Mouse (Mus musculus) lung, embryonic 14.5 days (tissue): ENCODE measurements around the gene Trim41. TPM values are rescaled to one million over a fixed set of nuclear protein-coding genes. Genes with fewer than 3 reads are reported as not detected.

Source experiments
- ATAC-seq: fragments of 200-750 bp; cut with Nextera tagmentation; 2 replicates; pipeline ENCODE4 v1.8.0; 2017; ENCODE audit warnings: mild to moderate bottlenecking, moderate TSS enrichment, moderate library complexity; ENCODE audit not compliant: insufficient read depth
- DNase-seq: peaks from one replicate; pipeline ENCODE4 v3.0.0-alpha.2; 2015
- H3K27ac ChIP-seq: fragments of 300-500 bp; sonication (generic); 2 replicates; pipeline ENCODE4 v1.5.1; 2014; ENCODE audit warnings: low read depth, mild to moderate bottlenecking, moderate library complexity
- H3K27me3 ChIP-seq: fragments of 300-500 bp; sonication (generic); 2 replicates; pipeline ENCODE4 v1.6.1; 2014; ENCODE audit warnings: low read length, control low read depth; ENCODE audit not compliant: insufficient read depth
- H3K36me3 ChIP-seq: fragments of 300-500 bp; sonication (generic); 2 replicates; pipeline ENCODE4 v1.6.1; 2014; ENCODE audit warnings: control low read depth; ENCODE audit not compliant: insufficient read depth
- H3K4me1 ChIP-seq: fragments of 300-500 bp; sonication (generic); 2 replicates; pipeline ENCODE4 v1.6.1; 2014; ENCODE audit warnings: antibody characterized with exemption, control low read depth; ENCODE audit not compliant: insufficient read depth
- H3K4me2 ChIP-seq: fragments of 300-500 bp; sonication (generic); 2 replicates; pipeline ENCODE4 v1.6.1; 2014; ENCODE audit warnings: mild to moderate bottlenecking
- H3K4me3 ChIP-seq: fragments of 300-500 bp; sonication (generic); 2 replicates; pipeline ENCODE4 v1.5.1; 2014; ENCODE audit warnings: low read depth, low read length
- H3K9ac ChIP-seq: fragments of 300-500 bp; sonication (generic); 2 replicates; pipeline ENCODE4 v1.6.1; 2014
- H3K9me3 ChIP-seq: fragments of 300-500 bp; sonication (generic); 2 replicates; pipeline ENCODE4 v1.6.1; 2016; ENCODE audit warnings: low read depth, low read length, control low read depth
- CTCF ChIP-seq: IDR thresholded peaks from 2 replicates; pipeline ENCODE4 v1.5.1; 2016; ENCODE audit warnings: antibody characterized with exemption, low read depth
- WGBS: fragments of 180-500 bp; shearing (Covaris S2); extraction: QIAGEN DNeasy Blood & Tissue Kit; methylation state at CpG from one replicate; pipeline ENCODE4 v1.1.7; 2014; 5-methylcytosine and 5-hydroxymethylcytosine counted together
- polyA plus RNA-seq: library from polyadenylated mRNA; unstranded; fragments of >200 nt; fragmentation: Nextera tagmentation; extraction: Ambion mirVana; gene quantifications from 2 replicates; pipeline ENCODE4 v1.2.1, GENCODE M21; 2014

Gene Trim41
- polyA plus RNA-seq, 1 experiment from 2014 or later, result 4.6 TPM

- H3K27me3 ChIP-seq, result no peaks in the 10 kb centered on the region
- H3K9me3 ChIP-seq, result no peaks in the 10 kb centered on the region
- H3K36me3 ChIP-seq, result no peaks in the 10 kb centered on the region
- no peak overlapping the region for H3K4me2 ChIP-seq
- 93% methylated on average over 9 of the region's 9 CpGs for WGBS
- no peak overlapping the region for H3K9ac ChIP-seq
- TF ChIP-seq CTCF, result no peak
- ATAC-seq (no peak), DNase-seq (no peak)
- no peak overlapping the region for H3K4me3 ChIP-seq
- no peaks in the 10 kb centered on the region for H3K4me1 ChIP-seq
- no peak overlapping the region for H3K27ac ChIP-seq
Observed at GRCm38 (mm10) chr11:48764119-48764518, 53.0 kb downstream of the Trim41 start.

GRCm38 (mm10) chr11:48759021-48759420 lies 58.1 kb downstream of the Trim41 start:
- H3K4me3 ChIP-seq, result no peak overlapping the region
- 82% methylated on average over 8 of the region's 8 CpGs for WGBS
- no peak for TF ChIP-seq CTCF
- no peak overlapping the region for H3K4me2 ChIP-seq
- no peaks in the 10 kb centered on the region for H3K4me1 ChIP-seq
- H3K27me3 ChIP-seq, result no peaks in the 10 kb centered on the region
- ATAC-seq, result no peak
- H3K9me3 ChIP-seq, result no peaks in the 10 kb centered on the region
- DNase-seq, result no peak
- no peak overlapping the region for H3K27ac ChIP-seq
- H3K9ac ChIP-seq, result no peak overlapping the region
- no peaks in the 10 kb centered on the region for H3K36me3 ChIP-seq

Other genes with a start within 250 kb of the Trim41 start
- 935 and 940 TPM in 2 replicates for gene Rack1, start 17.0 kb downstream of the Trim41 start, polyA plus RNA-seq
- 0.55 and 1.4 TPM in 2 replicates for gene Trim7, start 8.8 kb upstream of the Trim41 start, polyA plus RNA-seq
- 11.3 and 11.8 TPM in 2 replicates for gene Gm12184, start 9.3 kb upstream of the Trim41 start, polyA plus RNA-seq
- 6.7 and 7.6 TPM in 2 replicates for gene Irgm1, start 54.3 kb upstream of the Trim41 start, polyA plus RNA-seq
- 0.17 and 0.20 TPM in 2 replicates for gene Gm5431, start 84.9 kb upstream of the Trim41 start, polyA plus RNA-seq
- 2.3 TPM in 2 replicates for gene Psme2b, start 128.8 kb upstream of the Trim41 start, polyA plus RNA-seq
- not detected in 2 replicates for gene Olfr56, start 161.5 kb upstream of the Trim41 start, polyA plus RNA-seq
- 0.72 and 1.0 TPM in 2 replicates for gene 9930111J21Rik1, start 162.0 kb upstream of the Trim41 start, polyA plus RNA-seq
- not detected in 2 replicates for gene Gm12185, start 174.9 kb upstream of the Trim41 start, polyA plus RNA-seq
- gene Tgtp1, start 176.8 kb upstream of the Trim41 start, polyA plus RNA-seq, result 0.28 TPM in 1 of 2 replicates, not detected in the other
- 0.38 and 0.79 TPM in 2 replicates for gene 9930111J21Rik2, start 233.9 kb upstream of the Trim41 start, polyA plus RNA-seq
- gene Tgtp2, start 246.9 kb upstream of the Trim41 start, polyA plus RNA-seq, result 0.09 and 0.16 TPM in 2 replicates